9 mouse cellular contexts compared by ENCODE assay signal in genomic region chr7:95688151-95689146, GRCm38 (mm10).
DNase-seq lines count a peak whose midpoint lies in the region; ATAC-seq and TF ChIP-seq lines count a peak whose summit lies in the region.
"Had no signal": no experiment of that assay in that cellular context is flagged by ENCODE, and none has a peak within 500 bp of the region (broad histone marks: within the 10 kb centered on the region; RNA-seq: fewer than 3 reads in every experiment).

No protein-coding gene starts in this region.

- H3K36me3 ChIP-seq in heart, postnatal 0 days (replicated peaks; ENCODE audit: control insufficient read depth, insufficient read depth, low read length) = no peaks in the 10 kb centered on the region
- H3K36me3 ChIP-seq in embryonic facial prominence, embryonic 11.5 days (replicated peaks; ENCODE audit: control insufficient read depth, insufficient read depth, low read depth, low read length) = no peaks in the 10 kb centered on the region
- no peaks in the 10 kb centered on the region for H3K36me3 ChIP-seq in intestine, embryonic 16.5 days (ENCODE audit: control insufficient read depth, insufficient read depth, low read length)
- H3K36me3 ChIP-seq in neural tube, embryonic 12.5 days = no peaks in the 10 kb centered on the region

- peak overlapping the region; percentile 39 for H3K4me2 ChIP-seq in heart, postnatal 0 days (ENCODE audit: low read depth, low read length)
- H3K4me2 ChIP-seq in embryonic facial prominence, embryonic 11.5 days (ENCODE audit: low read depth, low read length) = peak overlapping the region; percentile 40
- peak overlapping the region; percentile 52 for H3K4me2 ChIP-seq in intestine, embryonic 16.5 days (ENCODE audit: low read depth, low read length)
- peak overlapping the region; percentile 59 for H3K4me2 ChIP-seq in neural tube, embryonic 12.5 days (replicated peaks)

- no peak overlapping the region for H3K9ac ChIP-seq in heart, postnatal 0 days (replicated peaks; ENCODE audit: low read depth, low read length)
- H3K9ac ChIP-seq in embryonic facial prominence, embryonic 11.5 days (replicated peaks; ENCODE audit: low read length) = peak overlapping the region; percentile 52
- no peak overlapping the region for H3K9ac ChIP-seq in intestine, embryonic 16.5 days (ENCODE audit: low read depth, low read length)
- no peak overlapping the region; the same call in 1 of the 2 replicates for H3K9ac ChIP-seq in neural tube, embryonic 12.5 days

- ATAC-seq in heart, postnatal 0 days (ENCODE audit: insufficient read depth, low read depth) = no peak
- peak; percentile 83 for ATAC-seq in embryonic facial prominence, embryonic 11.5 days (replicated peaks; ENCODE audit: insufficient number of reproducible peaks, low FRiP score, low TSS enrichment, low read depth)
- no peak for ATAC-seq in intestine, embryonic 16.5 days
- ATAC-seq in neural tube, embryonic 12.5 days (ENCODE audit: low FRiP score, low read depth) = peak; percentile 75

- H3K27me3 ChIP-seq in heart, postnatal 0 days (ENCODE audit: control insufficient read depth, insufficient read depth, low read length) = no peaks in the 10 kb centered on the region
- no peaks in the 10 kb centered on the region for H3K27me3 ChIP-seq in embryonic facial prominence, embryonic 11.5 days (ENCODE audit: control insufficient read depth, insufficient read depth, low read length)
- no peaks in the 10 kb centered on the region for H3K27me3 ChIP-seq in intestine, embryonic 16.5 days (replicated peaks; ENCODE audit: control insufficient read depth, insufficient read depth, low read length)
- H3K27me3 ChIP-seq in neural tube, embryonic 12.5 days (replicated peaks) = no peaks in the 10 kb centered on the region; the same call in 1 of the 2 replicates

- H3K4me1 ChIP-seq in heart, postnatal 0 days (ENCODE audit: control insufficient read depth, insufficient read depth) = no peaks in the 10 kb centered on the region
- no peaks in the 10 kb centered on the region for H3K4me1 ChIP-seq in embryonic facial prominence, embryonic 11.5 days (ENCODE audit: control insufficient read depth, insufficient read depth, low read length)
- no peaks in the 10 kb centered on the region for H3K4me1 ChIP-seq in intestine, embryonic 16.5 days (ENCODE audit: control insufficient read depth, insufficient read depth, low read length)
- peaks cover 7% of the 10 kb centered on the region; the same call in 1 of the 2 replicates for H3K4me1 ChIP-seq in neural tube, embryonic 12.5 days

- intact Hi-C loops in heart, postnatal 14 days (cut with DNase I) = no loop called here

- H3K27ac ChIP-seq in heart, postnatal 0 days (ENCODE audit: low read depth) = no peak overlapping the region
- peak overlapping the region; percentile 31; the same call in 1 of the 2 replicates for H3K27ac ChIP-seq in embryonic facial prominence, embryonic 11.5 days (replicated peaks; ENCODE audit: low read depth, low read length)
- H3K27ac ChIP-seq in intestine, embryonic 16.5 days (ENCODE audit: low read length) = no peak overlapping the region
- no peak overlapping the region for H3K27ac ChIP-seq in neural tube, embryonic 12.5 days

- H3K4me3 ChIP-seq in heart, postnatal 0 days (ENCODE audit: low read depth, low read length) = peak overlapping the region; percentile 14
- H3K4me3 ChIP-seq in embryonic facial prominence, embryonic 11.5 days (ENCODE audit: low read depth, low read length) = peak overlapping the region; percentile 18
- H3K4me3 ChIP-seq in intestine, embryonic 16.5 days (ENCODE audit: low read length) = peak overlapping the region; percentile 36
- H3K4me3 ChIP-seq in neural tube, embryonic 12.5 days = peak overlapping the region; percentile 18

- no peak for TF ChIP-seq CTCF in heart, postnatal 0 days (IDR thresholded peaks at IDR 0.05; ENCODE audit: low read depth)

- H3K9me3 ChIP-seq in heart, postnatal 0 days (replicated peaks; ENCODE audit: control insufficient read depth, low read length) = no peaks in the 10 kb centered on the region
- no peaks in the 10 kb centered on the region for H3K9me3 ChIP-seq in embryonic facial prominence, embryonic 11.5 days (replicated peaks; ENCODE audit: control insufficient read depth, low read length)
- H3K9me3 ChIP-seq in intestine, embryonic 16.5 days (ENCODE audit: control insufficient read depth, low read length) = no peaks in the 10 kb centered on the region
- no peaks in the 10 kb centered on the region for H3K9me3 ChIP-seq in neural tube, embryonic 12.5 days

- no peak for TF ChIP-seq EP300 in heart, postnatal 0 days (IDR thresholded peaks at IDR 0.05; ENCODE audit: low read depth)

- WGBS in heart, postnatal 0 days = 24% methylated on average over 16 of the region's 16 CpGs
- 6% methylated on average over 16 of the region's 16 CpGs for WGBS in embryonic facial prominence, embryonic 11.5 days
- WGBS in intestine, embryonic 16.5 days = 20% methylated on average over 16 of the region's 16 CpGs
- WGBS in neural tube, embryonic 12.5 days = 5% methylated on average over 16 of the region's 16 CpGs

- DNase-seq in heart, postnatal 0 days (ENCODE audit: low spot score) = no peak
- DNase-seq in heart, postnatal 14 days = no peak
- DNase-seq in embryonic facial prominence, embryonic 11.5 days (ENCODE audit: low spot score) = peak; percentile 48
- DNase-seq in adrenal gland, adult 8-10 months = no peak
- DNase-seq in gastrocnemius, postnatal 4 days (ENCODE audit: low spot score in 2 of 2) = no peak
- DNase-seq in T-cell, adult 2 months (ENCODE audit: low spot score) = no peak
- DNase-seq: cerebellum, adult 9-11 months had no signal

Comparison
In these comparisons a context has a peak if more than half of its experiments do, and no peak if none do; other contexts are left out.
1. ATAC-seq: peak in embryonic facial prominence, embryonic 11.5 days (single experiment) and neural tube, embryonic 12.5 days (single experiment); none in heart, postnatal 0 days (single experiment) and intestine, embryonic 16.5 days (single experiment).
2. Peak in every context shown above with its lines, with median percentiles within 50 percentile points of each other: H3K4me2 ChIP-seq and H3K4me3 ChIP-seq.